Mouse (Mus musculus): ENCODE results near the gene Fam189b. TPM values are rescaled to one million over a fixed set of nuclear protein-coding genes. Genes with fewer than 3 reads are reported as not detected.

Fam189b gene
- total and polyA plus RNA-seq, 3 experiments, result 1.1 to 8.4 (median 2.2) TPM

GRCm38 (mm10) chr3:89195979-89196877, 13.3 kb downstream of the Fam189b start (continued):
- no peak for TF ChIP-seq MYC (IDR thresholded peaks at IDR 0.05; ENCODE audit: low read depth, low read length)

GRCm38 (mm10) chr3:89199839-89200238, 16.9 kb downstream of the Fam189b start:
- H3K27ac ChIP-seq (ENCODE audit: insufficient read depth, low read depth), result no peak overlapping the region
- no peak for DNase-seq (ENCODE audit: extremely low read depth)
- H3K4me1 ChIP-seq (ENCODE audit: control insufficient read depth in 1 of 2, insufficient read depth in 2 of 2), result peaks cover 3 to 20% of the 10 kb centered on the region in 2 experiments
- H3K36me3 ChIP-seq (replicated peaks in 1 of 2; ENCODE audit: control insufficient read depth in 1 of 2, insufficient read depth in 1 of 2, low read length in 1 of 2), result peaks cover 9 to 11% of the 10 kb centered on the region in 2 experiments
- dilution Hi-C loops (cut with MboI; ENCODE audit: extremely low pct_ligation_motif_present, extremely low pct_unique_long_range_greater_than_20kb, low sequenced_read_pairs), result no loop called here
- H3K9me3 ChIP-seq (replicated peaks; ENCODE audit: low read length), result no peaks in the 10 kb centered on the region
- no peaks in the 10 kb centered on the region for H3K27me3 ChIP-seq (replicated peaks)
- H3K4me3 ChIP-seq (replicated peaks in 1 of 3; ENCODE audit: low read depth in 2 of 3, low read length in 2 of 3, poor library complexity in 1 of 3), result no peak overlapping the region
- peaks cover 5% of the 10 kb centered on the region; the same call in 1 of the 2 replicates for H3K79me2 ChIP-seq (replicated peaks; ENCODE audit: control insufficient read depth, extremely low read depth, insufficient read depth, poor library complexity, severe bottlenecking)
- H3K4me2 ChIP-seq (ENCODE audit: insufficient read depth, low read depth, poor library complexity, severe bottlenecking), result no peak overlapping the region
- no peak overlapping the region for H3K9ac ChIP-seq (ENCODE audit: insufficient read depth, low read depth)
- TF ChIP-seq RAD21 (IDR thresholded peaks at IDR 0.05; ENCODE audit: low read depth, low read length), result no peak
- TF ChIP-seq EP300 (IDR thresholded peaks at IDR 0.05; ENCODE audit: low read length), result no peak
- TF ChIP-seq USF2 (conservative IDR thresholded peaks at IDR 0.05; ENCODE audit: low read depth, low read length), result no peak
- no peak for TF ChIP-seq CHD1 (IDR thresholded peaks at IDR 0.05; ENCODE audit: low read depth, low read length)
- no peak for TF ChIP-seq NRF1 (IDR thresholded peaks at IDR 0.05; ENCODE audit: low read depth, low read length)
- TF ChIP-seq PAX5 (IDR thresholded peaks at IDR 0.05; ENCODE audit: low read length), result no peak
- no peak for TF ChIP-seq UBTF (IDR thresholded peaks at IDR 0.05; ENCODE audit: low read depth, low read length)
- no peak for TF ChIP-seq CHD2 (IDR thresholded peaks at IDR 0.05; ENCODE audit: low read length)
- TF ChIP-seq ZMIZ1 (IDR thresholded peaks at IDR 0.05; ENCODE audit: low read depth, low read length), result no peak
- TF ChIP-seq CTCF (conservative IDR thresholded peaks at IDR 0.05 in 1 of 2, IDR thresholded peaks at IDR 0.05 in 1 of 2; ENCODE audit: low read depth in 2 of 2, low read length in 2 of 2), result no peak
- in situ Hi-C loops (cut with MboI; ENCODE audit: low pct_ligation_motif_present, low pct_unique_long_range_greater_than_20kb, low sequenced_read_pairs), result no loop called here

GRCm38 (mm10) chr3:89202253-89203141, 19.6 kb downstream of the Fam189b start, which contains the start of gene Gba:
Gene Gba (plus strand): TSS chr3:89202928.
- H3K27ac ChIP-seq (ENCODE audit: insufficient read depth, low read depth), result no peak within 1 kb of the TSS
- dilution Hi-C loops (cut with MboI; ENCODE audit: extremely low pct_ligation_motif_present, extremely low pct_unique_long_range_greater_than_20kb, low sequenced_read_pairs), result no loop called here
- no peaks in the 10 kb centered on the region for H3K27me3 ChIP-seq (replicated peaks)
- peak within 1 kb of the TSS; percentile 74 to 100 (median 75) for H3K4me3 ChIP-seq (replicated peaks in 1 of 3; ENCODE audit: low read depth in 2 of 3, low read length in 2 of 3, poor library complexity in 1 of 3)
- peaks cover 3 to 9% of the 10 kb centered on the region in 2 experiments for H3K4me1 ChIP-seq (ENCODE audit: control insufficient read depth in 1 of 2, insufficient read depth in 2 of 2)
- H3K36me3 ChIP-seq (replicated peaks in 1 of 2; ENCODE audit: control insufficient read depth in 1 of 2, insufficient read depth in 1 of 2, low read length in 1 of 2), result peaks cover 33 to 38% of the 10 kb centered on the region in 2 experiments
- no peaks in the 10 kb centered on the region for H3K9me3 ChIP-seq (replicated peaks; ENCODE audit: low read length)
- H3K9ac ChIP-seq (ENCODE audit: insufficient read depth, low read depth), result peak within 1 kb of the TSS; percentile 97
- in situ Hi-C loops (cut with MboI; ENCODE audit: low pct_ligation_motif_present, low pct_unique_long_range_greater_than_20kb, low sequenced_read_pairs), result no loop called here
- peak; percentile 96 for DNase-seq (ENCODE audit: extremely low read depth)
- peak within 1 kb of the TSS; percentile 86 for H3K4me2 ChIP-seq (ENCODE audit: insufficient read depth, low read depth, poor library complexity, severe bottlenecking)
- peaks cover 5% of the 10 kb centered on the region; the same call in 1 of the 2 replicates for H3K79me2 ChIP-seq (replicated peaks; ENCODE audit: control insufficient read depth, extremely low read depth, insufficient read depth, poor library complexity, severe bottlenecking)
- TF ChIP-seq USF1 (IDR thresholded peaks at IDR 0.05; ENCODE audit: low read depth, low read length) (peak; percentile 100), MAZ (IDR thresholded peaks at IDR 0.05; ENCODE audit: low read depth, low read length) (no peak), ELF1 (IDR thresholded peaks at IDR 0.05; ENCODE audit: low read depth, low read length) (peak; percentile 98), ZC3H11A (IDR thresholded peaks at IDR 0.05; ENCODE audit: low read depth, low read length) (no peak), ZNF384 (IDR thresholded peaks at IDR 0.05; ENCODE audit: low read depth, low read length) (no peak), KAT2A (IDR thresholded peaks at IDR 0.05; ENCODE audit: insufficient replicate concordance, low read length) (peak; percentile 89; the same call in 1 of the 2 replicates), RAD21 (IDR thresholded peaks at IDR 0.05; ENCODE audit: low read depth, low read length) (no peak), SIN3A (IDR thresholded peaks at IDR 0.05; ENCODE audit: low read length) (peak; percentile 100), MEF2A (IDR thresholded peaks at IDR 0.05; ENCODE audit: borderline replicate concordance, low read depth, low read length) (peak; percentile 24; the same call in 1 of the 2 replicates), GABPA (IDR thresholded peaks at IDR 0.05; ENCODE audit: insufficient replicate concordance, low read depth, low read length) (no peak; the same call in 1 of the 2 replicates), USF2 (conservative IDR thresholded peaks at IDR 0.05; ENCODE audit: low read depth, low read length) (peak; percentile 100), CHD1 (IDR thresholded peaks at IDR 0.05; ENCODE audit: low read depth, low read length) (no peak), TBP (conservative IDR thresholded peaks at IDR 0.05; ENCODE audit: low read depth, low read length) (peak; percentile 52; the same call in 1 of the 2 replicates), CTCF (conservative IDR thresholded peaks at IDR 0.05 in 1 of 2, IDR thresholded peaks at IDR 0.05 in 1 of 2; ENCODE audit: low read depth in 2 of 2, low read length in 2 of 2) (no peak), MAX (IDR thresholded peaks at IDR 0.05; ENCODE audit: low read length) (peak; percentile 99), NRF1 (IDR thresholded peaks at IDR 0.05; ENCODE audit: low read depth, low read length) (peak; percentile 73), BHLHE40 (IDR thresholded peaks at IDR 0.05; ENCODE audit: low read depth, low read length) (peak; percentile 94), SMC3 (IDR thresholded peaks at IDR 0.05; ENCODE audit: low read depth, low read length) (no peak), NELFE (IDR thresholded peaks at IDR 0.05; ENCODE audit: low read depth, low read length) (peak; percentile 60; the same call in 1 of the 2 replicates)
